Mouse (Mus musculus) embryonic facial prominence, embryonic 14.5 days (tissue): ENCODE data around the gene Tmem11. TPM values are rescaled to one million over a fixed set of nuclear protein-coding genes. Genes with fewer than 3 reads are reported as not detected.

ENCODE experiments used
- ATAC-seq: fragments of 200-750 bp; cut with Nextera tagmentation; 2 replicates; pipeline ENCODE4 v1.8.0; 2017; ENCODE audit warnings: low read depth, moderate number of reproducible peaks, moderate TSS enrichment
- DNase-seq: peaks from one replicate; pipeline ENCODE4 v3.0.0-alpha.2; 2015; ENCODE audit warnings: low spot score
- H3K27ac ChIP-seq: fragments of 300-500 bp; sonication (generic); replicated peaks from 2 replicates; pipeline ENCODE4 v1.5.1; 2014; ENCODE audit warnings: low read depth, mild to moderate bottlenecking, low read length, moderate library complexity
- H3K27me3 ChIP-seq: fragments of 300-500 bp; sonication (generic); replicated peaks from 2 replicates; pipeline ENCODE4 v1.6.1; 2014; ENCODE audit warnings: low read length; ENCODE audit not compliant: control insufficient read depth, insufficient read depth
- H3K36me3 ChIP-seq: fragments of 300-500 bp; sonication (generic); 2 replicates; pipeline ENCODE4 v1.6.1; 2014; ENCODE audit warnings: low read length, mixed read lengths; ENCODE audit not compliant: control insufficient read depth, insufficient read depth
- H3K4me1 ChIP-seq: fragments of 300-500 bp; sonication (generic); 2 replicates; pipeline ENCODE4 v1.6.1; 2014; ENCODE audit warnings: antibody characterized with exemption, low read length; ENCODE audit not compliant: control insufficient read depth, insufficient read depth
- H3K4me2 ChIP-seq: fragments of 300-500 bp; sonication (generic); 2 replicates; pipeline ENCODE4 v1.6.1; 2014; ENCODE audit warnings: low read depth, mild to moderate bottlenecking, low read length, moderate library complexity, mixed read lengths
- H3K4me3 ChIP-seq: fragments of 300-500 bp; sonication (generic); 2 replicates; pipeline ENCODE4 v1.5.1; 2014; ENCODE audit warnings: low read depth, mild to moderate bottlenecking, low read length
- H3K9ac ChIP-seq: fragments of 300-500 bp; sonication (generic); 2 replicates; pipeline ENCODE4 v1.6.1; 2014; ENCODE audit warnings: low read depth, mild to moderate bottlenecking, low read length, moderate library complexity, mixed read lengths
- H3K9me3 ChIP-seq: fragments of 300-500 bp; sonication (generic); 2 replicates; pipeline ENCODE4 v1.6.1; 2016; ENCODE audit warnings: low read length; ENCODE audit not compliant: control insufficient read depth
- WGBS: fragments of 180-500 bp; shearing (Covaris S2); extraction: QIAGEN DNeasy Blood & Tissue Kit; methylation state at CpG from one replicate; pipeline ENCODE4 v1.1.7; 2014; 5-methylcytosine and 5-hydroxymethylcytosine counted together
- polyA plus RNA-seq: library from polyadenylated mRNA; unstranded; fragments of >200 nt; fragmentation: Nextera tagmentation; extraction: Ambion mirVana; gene quantifications from 2 replicates; pipeline ENCODE4 v1.2.1, GENCODE M21; 2014

Tmem11 gene
- polyA plus RNA-seq, 1 experiment from 2014 or later = 61.6 TPM

GRCm38 (mm10) chr11:60830433-60831052, 48.5 kb downstream of the Tmem11 start, which contains the start of gene Dhrs7b:
Gene Dhrs7b (plus strand): TSS chr11:60830631.
- under 1% methylated on average over 34 of the region's 34 CpGs for WGBS
- H3K9me3 ChIP-seq = no peaks in the 10 kb centered on the region
- peak within 1 kb of the TSS; percentile 70 for H3K4me3 ChIP-seq
- H3K27me3 ChIP-seq = no peaks in the 10 kb centered on the region
- no peaks in the 10 kb centered on the region for H3K36me3 ChIP-seq
- peaks cover 5% of the 10 kb centered on the region; the same call in 1 of the 2 replicates for H3K4me1 ChIP-seq
- peak; percentile 99 for ATAC-seq
- DNase-seq = peak; percentile 99
- H3K27ac ChIP-seq = peak within 1 kb of the TSS; percentile 80
- H3K9ac ChIP-seq = peak within 1 kb of the TSS; percentile 78
- peak within 1 kb of the TSS; percentile 74 for H3K4me2 ChIP-seq

DNA sequence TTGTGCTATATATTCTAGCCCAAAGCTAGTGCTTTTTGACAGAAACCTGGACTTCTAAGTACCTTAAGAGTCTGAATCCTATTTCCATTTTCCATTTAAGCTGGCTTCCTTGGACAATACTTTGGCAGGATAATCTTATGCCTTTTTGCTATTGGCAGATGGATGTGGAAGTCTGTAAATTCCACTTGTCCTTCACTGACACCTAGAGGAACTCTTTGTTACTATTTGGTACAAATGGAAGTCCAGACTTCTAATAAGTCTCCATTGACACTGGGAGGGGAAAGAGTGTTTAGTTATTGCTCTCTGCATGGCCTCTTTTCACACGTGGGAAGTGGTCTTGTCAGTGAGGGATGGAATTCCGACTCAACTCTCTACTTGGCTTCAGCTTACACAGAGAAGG, 50.2 kb downstream of the Tmem11 start:
- H3K36me3 ChIP-seq = no peaks in the 10 kb centered on the region
- no peak overlapping the region for H3K4me2 ChIP-seq
- no peaks in the 10 kb centered on the region for H3K27me3 ChIP-seq
- H3K9ac ChIP-seq = no peak overlapping the region
- WGBS = 31% methylated on average over 2 of the region's 2 CpGs
- no peak for ATAC-seq
- no peak for DNase-seq
- no peak overlapping the region for H3K4me3 ChIP-seq
- H3K4me1 ChIP-seq = peaks cover 5% of the 10 kb centered on the region; the same call in 1 of the 2 replicates
- no peak overlapping the region for H3K27ac ChIP-seq
- no peaks in the 10 kb centered on the region for H3K9me3 ChIP-seq

DNA sequence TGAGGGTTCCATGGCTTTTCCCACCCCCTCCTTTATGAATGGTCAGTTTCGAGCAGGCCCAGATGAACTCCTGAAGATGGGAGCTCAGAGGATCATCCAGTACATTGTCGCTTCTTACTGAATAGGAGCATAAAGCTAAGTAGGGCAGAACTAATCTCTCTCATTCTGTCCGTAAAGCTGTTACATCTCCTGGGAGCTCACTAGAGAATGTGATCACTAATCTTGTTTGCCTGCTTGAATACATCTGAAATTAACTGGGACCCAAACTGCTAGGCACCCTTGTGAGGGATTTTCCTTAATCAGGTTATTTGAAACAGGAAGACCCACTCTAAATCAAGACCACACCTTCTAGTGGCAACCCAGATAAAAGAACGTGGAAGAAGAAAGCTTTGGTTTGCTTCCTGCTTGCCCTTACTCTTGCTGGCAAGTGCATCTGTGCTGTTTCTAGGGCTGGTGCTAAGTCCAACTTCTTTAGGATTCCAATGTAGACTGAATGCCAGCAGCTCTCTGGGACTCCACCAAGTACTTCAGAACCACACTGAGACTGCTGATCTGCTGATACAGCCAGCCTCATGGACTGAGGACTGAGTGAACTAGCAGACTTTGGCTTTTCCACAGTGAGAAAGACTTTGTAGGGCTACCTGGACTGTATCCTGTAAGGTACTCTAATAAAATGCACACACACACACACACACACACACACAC, 51.7 kb downstream of the Tmem11 start:
- H3K4me1 ChIP-seq = peaks cover 5% of the 10 kb centered on the region; the same call in 1 of the 2 replicates
- H3K36me3 ChIP-seq = no peaks in the 10 kb centered on the region
- ATAC-seq = no peak
- no peak overlapping the region for H3K9ac ChIP-seq
- H3K27ac ChIP-seq = no peak overlapping the region
- no peak overlapping the region for H3K4me2 ChIP-seq
- H3K9me3 ChIP-seq = no peaks in the 10 kb centered on the region
- no peaks in the 10 kb centered on the region for H3K27me3 ChIP-seq
- DNase-seq = no peak
- WGBS = 70% methylated on average over 4 of the region's 4 CpGs
- H3K4me3 ChIP-seq = no peak overlapping the region

DNA sequence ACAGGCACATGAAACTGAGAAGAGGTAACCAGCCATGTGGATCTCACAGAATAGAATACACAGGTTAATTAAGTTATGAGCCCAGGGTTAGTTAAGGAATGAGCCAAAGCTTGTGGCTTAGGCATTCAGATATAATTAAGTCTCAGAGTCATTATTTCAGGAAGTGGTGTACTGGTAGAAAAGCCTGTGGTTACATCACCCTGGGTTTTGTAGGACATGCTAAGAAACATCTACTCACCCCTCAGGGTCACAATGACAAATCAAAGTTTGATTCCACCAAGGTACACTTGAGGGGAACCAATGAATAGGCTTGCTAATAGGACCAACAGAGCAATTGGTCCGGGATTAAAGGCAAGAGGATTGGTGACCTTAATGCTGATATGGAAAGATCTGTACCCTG, 52.4 kb downstream of the Tmem11 start:
- H3K4me2 ChIP-seq = no peak overlapping the region
- H3K9me3 ChIP-seq = no peaks in the 10 kb centered on the region
- H3K9ac ChIP-seq = no peak overlapping the region
- H3K27ac ChIP-seq = no peak overlapping the region
- no peaks in the 10 kb centered on the region for H3K27me3 ChIP-seq
- ATAC-seq (no peak), DNase-seq (no peak)
- H3K4me3 ChIP-seq = no peak overlapping the region
- H3K36me3 ChIP-seq = no peaks in the 10 kb centered on the region
- H3K4me1 ChIP-seq = peaks cover 5% of the 10 kb centered on the region; the same call in 1 of the 2 replicates
- 58% methylated on average over 1 of the region's 1 CpGs for WGBS

DNA sequence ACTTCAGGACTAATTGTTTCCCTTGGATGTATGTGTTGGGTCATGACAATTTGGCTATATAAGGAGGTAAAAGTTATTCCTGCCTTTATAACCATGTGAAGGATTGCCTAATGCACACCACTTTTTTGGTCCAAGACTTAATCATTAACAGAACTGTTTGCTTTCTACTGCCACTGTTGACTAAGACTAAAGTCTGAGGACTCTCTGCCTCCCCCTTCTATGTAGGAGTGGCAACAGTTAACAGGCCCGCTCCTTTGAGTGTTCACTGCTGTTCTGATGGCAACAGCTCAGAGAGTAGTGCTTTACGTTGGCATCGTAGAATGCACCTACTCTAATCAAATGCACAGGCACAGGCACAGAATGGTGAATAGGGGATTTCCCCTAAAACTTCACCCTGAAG, 53.9 kb downstream of the Tmem11 start:
- WGBS = 78% methylated on average over 3 of the region's 3 CpGs
- DNase-seq (no peak), ATAC-seq (no peak)

DNA sequence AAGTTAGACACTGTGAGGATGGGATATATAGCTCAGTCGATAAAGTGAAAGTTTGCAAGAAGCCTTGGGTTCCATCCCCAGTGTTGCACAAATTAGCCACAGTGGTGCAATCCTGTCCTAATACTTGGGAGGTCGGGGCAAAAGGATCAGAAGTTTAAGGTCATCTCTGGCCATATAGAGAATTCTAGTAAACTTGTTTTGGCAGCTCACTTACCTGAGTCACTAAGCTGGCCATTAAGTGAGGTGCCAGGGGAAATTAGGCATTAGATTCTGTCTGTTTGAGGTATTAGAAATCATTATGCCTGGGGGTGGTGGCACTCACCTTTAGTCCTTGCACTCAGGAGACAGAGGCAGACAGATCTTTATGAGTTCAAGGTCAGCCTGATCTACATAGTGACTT, 55.3 kb downstream of the Tmem11 start:
- Histone ChIP-seq H3K9me3 (no peaks in the 10 kb centered on the region), H3K27ac (no peak overlapping the region), H3K9ac (no peak overlapping the region), H3K4me3 (no peak overlapping the region), H3K4me1 (no peaks in the 10 kb centered on the region), H3K4me2 (no peak overlapping the region), H3K36me3 (no peaks in the 10 kb centered on the region), H3K27me3 (no peaks in the 10 kb centered on the region)
- no peak for DNase-seq
- no peak for ATAC-seq
- 63% methylated on average over 2 of the region's 2 CpGs for WGBS

More for the DNA sequence above, 53.9 kb downstream of the Tmem11 start:
- Histone ChIP-seq H3K9ac (no peak overlapping the region), H3K4me2 (no peak overlapping the region), H3K27me3 (no peaks in the 10 kb centered on the region), H3K9me3 (no peaks in the 10 kb centered on the region), H3K4me1 (no peaks in the 10 kb centered on the region), H3K4me3 (no peak overlapping the region), H3K36me3 (no peaks in the 10 kb centered on the region), H3K27ac (no peak overlapping the region)

GRCm38 (mm10) chr11:60816398-60816797, 62.7 kb downstream of the Tmem11 start:
- H3K4me3 ChIP-seq = no peak overlapping the region
- DNase-seq = no peak
- H3K27ac ChIP-seq = no peak overlapping the region
- no peaks in the 10 kb centered on the region for H3K27me3 ChIP-seq
- WGBS = 61% methylated on average over 5 of the region's 5 CpGs
- no peak for ATAC-seq
- no peak overlapping the region for H3K9ac ChIP-seq
- no peaks in the 10 kb centered on the region for H3K36me3 ChIP-seq
- H3K4me2 ChIP-seq = no peak overlapping the region
- no peaks in the 10 kb centered on the region for H3K9me3 ChIP-seq
- no peaks in the 10 kb centered on the region for H3K4me1 ChIP-seq
